Mouse (Mus musculus): ENCODE measurements around the gene Jam2. TPM values are rescaled to one million over a fixed set of nuclear protein-coding genes. Genes with fewer than 3 reads are reported as not detected.

Jam2 gene
- polyA plus RNA-seq, 1 experiment from 2014 or later: 18.4 TPM

GRCm38 (mm10) chr16:84831696-84832095 lies 57.8 kb downstream of the Jam2 start:
- Histone ChIP-seq H3K4me3 (no peak overlapping the region), H3K9me3 (no peaks in the 10 kb centered on the region), H3K27ac (replicated peaks) (no peak overlapping the region), H3K36me3 (peaks cover 48% of the 10 kb centered on the region), H3K4me2 (replicated peaks) (no peak overlapping the region), H3K27me3 (no peaks in the 10 kb centered on the region), H3K9ac (replicated peaks) (no peak overlapping the region), H3K4me1 (peaks cover 36% of the 10 kb centered on the region)
- 89% methylated on average over 5 of the region's 5 CpGs for WGBS
- ATAC-seq (replicated peaks): no peak

- Histone ChIP-seq H3K36me3 (peaks cover 38% of the 10 kb centered on the region), H3K27me3 (no peaks in the 10 kb centered on the region), H3K4me2 (replicated peaks) (0 out of 2 replicates have a peak overlapping the region, but pooled peaks have one; percentile 10), H3K9ac (replicated peaks) (no peak overlapping the region), H3K4me3 (no peak overlapping the region), H3K27ac (replicated peaks) (0 out of 2 replicates have a peak overlapping the region, but pooled peaks have one; percentile 4), H3K9me3 (no peaks in the 10 kb centered on the region), H3K4me1 (peaks cover 44% of the 10 kb centered on the region)
- ATAC-seq (replicated peaks): no peak
- 69% methylated on average over 5 of the region's 5 CpGs for WGBS
These were observed 58.8 kb downstream of the Jam2 start for GRCm38 (mm10) chr16:84832736-84833135.

GRCm38 (mm10) chr16:84834344-84834743 lies 60.4 kb downstream of the Jam2 start:
- H3K4me1 ChIP-seq: peaks cover 44% of the 10 kb centered on the region
- H3K9ac ChIP-seq (replicated peaks): peak overlapping the region; percentile 96
- peak overlapping the region; percentile 96 for H3K27ac ChIP-seq (replicated peaks)
- no peaks in the 10 kb centered on the region for H3K27me3 ChIP-seq
- H3K9me3 ChIP-seq: no peaks in the 10 kb centered on the region
- H3K4me3 ChIP-seq: peak overlapping the region; percentile 88
- peak overlapping the region; percentile 86 for H3K4me2 ChIP-seq (replicated peaks)
- no peak for ATAC-seq (replicated peaks)
- WGBS: under 1% methylated on average over 22 of the region's 22 CpGs
- peaks cover 25% of the 10 kb centered on the region for H3K36me3 ChIP-seq

GRCm38 (mm10) chr16:84834745-84835440 lies 61.0 kb downstream of the Jam2 start, which contains the start of gene Gabpa:
Gene Gabpa (plus strand): TSS chr16:84834925.
- peaks cover 44% of the 10 kb centered on the region for H3K4me1 ChIP-seq
- H3K4me3 ChIP-seq: peak within 1 kb of the TSS; percentile 88
- no peaks in the 10 kb centered on the region for H3K9me3 ChIP-seq
- ATAC-seq (replicated peaks): peak; percentile 97
- peaks cover 22% of the 10 kb centered on the region for H3K36me3 ChIP-seq
- peak within 1 kb of the TSS; percentile 96 for H3K27ac ChIP-seq (replicated peaks)
- peak within 1 kb of the TSS; percentile 96 for H3K9ac ChIP-seq (replicated peaks)
- no peaks in the 10 kb centered on the region for H3K27me3 ChIP-seq
- under 1% methylated on average over 52 of the region's 52 CpGs for WGBS
- H3K4me2 ChIP-seq (replicated peaks): peak within 1 kb of the TSS; percentile 86

GRCm38 (mm10) chr16:84835441-84835822 lies 61.5 kb downstream of the Jam2 start, which contains the start of gene Atp5j:
Gene Atp5j (minus strand): TSS chr16:84835625.
- Histone ChIP-seq H3K9ac (replicated peaks) (peak within 1 kb of the TSS; percentile 96), H3K27ac (replicated peaks) (peak within 1 kb of the TSS; percentile 96), H3K4me2 (replicated peaks) (peak within 1 kb of the TSS; percentile 86), H3K27me3 (no peaks in the 10 kb centered on the region), H3K9me3 (no peaks in the 10 kb centered on the region), H3K4me1 (peaks cover 44% of the 10 kb centered on the region), H3K4me3 (peak within 1 kb of the TSS; percentile 88), H3K36me3 (peaks cover 20% of the 10 kb centered on the region)
- under 1% methylated on average over 57 of the region's 57 CpGs for WGBS
- ATAC-seq (replicated peaks): peak; percentile 74

GRCm38 (mm10) chr16:84835823-84836743 lies 62.2 kb downstream of the Jam2 start:
- peak overlapping the region; percentile 96 for H3K27ac ChIP-seq (replicated peaks)
- 6% methylated on average over 29 of the region's 29 CpGs for WGBS
- H3K4me1 ChIP-seq: peaks cover 44% of the 10 kb centered on the region
- peaks cover 18% of the 10 kb centered on the region for H3K36me3 ChIP-seq
- H3K4me3 ChIP-seq: peak overlapping the region; percentile 88
- H3K9ac ChIP-seq (replicated peaks): peak overlapping the region; percentile 96
- no peaks in the 10 kb centered on the region for H3K27me3 ChIP-seq
- H3K4me2 ChIP-seq (replicated peaks): peak overlapping the region; percentile 86
- no peaks in the 10 kb centered on the region for H3K9me3 ChIP-seq
- peak; percentile 15 for ATAC-seq (replicated peaks)

GRCm38 (mm10) chr16:84838576-84838975 lies 64.7 kb downstream of the Jam2 start:
- 76% methylated on average over 2 of the region's 2 CpGs for WGBS

GRCm38 (mm10) chr16:84853492-84853891 lies 79.6 kb downstream of the Jam2 start:
- 96% methylated on average over 6 of the region's 6 CpGs for WGBS
- H3K4me1 ChIP-seq: no peaks in the 10 kb centered on the region

More at GRCm38 (mm10) chr16:84838576-84838975, 64.7 kb downstream of the Jam2 start:
- Histone ChIP-seq H3K4me2 (replicated peaks) (no peak overlapping the region), H3K36me3 (peaks cover 25% of the 10 kb centered on the region), H3K27ac (replicated peaks) (no peak overlapping the region), H3K4me1 (peaks cover 24% of the 10 kb centered on the region), H3K9ac (replicated peaks) (no peak overlapping the region), H3K27me3 (no peaks in the 10 kb centered on the region), H3K4me3 (no peak overlapping the region), H3K9me3 (no peaks in the 10 kb centered on the region)
- no peak for ATAC-seq (replicated peaks)

GRCm38 (mm10) chr16:84864656-84865055 lies 90.7 kb downstream of the Jam2 start:
- Histone ChIP-seq H3K36me3 (peaks cover 34% of the 10 kb centered on the region), H3K9ac (replicated peaks) (no peak overlapping the region), H3K27me3 (no peaks in the 10 kb centered on the region), H3K4me1 (no peaks in the 10 kb centered on the region), H3K27ac (replicated peaks) (no peak overlapping the region), H3K9me3 (no peaks in the 10 kb centered on the region), H3K4me3 (no peak overlapping the region), H3K4me2 (replicated peaks) (no peak overlapping the region)
- ATAC-seq (replicated peaks): no peak
- WGBS: 92% methylated on average over 8 of the region's 8 CpGs

More at GRCm38 (mm10) chr16:84853492-84853891, 79.6 kb downstream of the Jam2 start:
- no peak for ATAC-seq (replicated peaks)
- H3K27me3 ChIP-seq: no peaks in the 10 kb centered on the region
- H3K27ac ChIP-seq (replicated peaks): no peak overlapping the region
- H3K4me2 ChIP-seq (replicated peaks): no peak overlapping the region
- no peak overlapping the region for H3K9ac ChIP-seq (replicated peaks)
- no peak overlapping the region for H3K4me3 ChIP-seq
- H3K36me3 ChIP-seq: peaks cover 73% of the 10 kb centered on the region
- no peaks in the 10 kb centered on the region for H3K9me3 ChIP-seq

GRCm38 (mm10) chr16:84873805-84874204 lies 99.9 kb downstream of the Jam2 start:
- Histone ChIP-seq H3K4me1 (peaks cover 21% of the 10 kb centered on the region), H3K27me3 (no peaks in the 10 kb centered on the region), H3K36me3 (no peaks in the 10 kb centered on the region), H3K9me3 (no peaks in the 10 kb centered on the region), H3K4me3 (no peak overlapping the region), H3K9ac (replicated peaks) (no peak overlapping the region), H3K4me2 (replicated peaks) (no peak overlapping the region), H3K27ac (replicated peaks) (no peak overlapping the region)
- no peak for ATAC-seq (replicated peaks)
- WGBS: 83% methylated on average over 8 of the region's 8 CpGs

GRCm38 (mm10) chr16:84875012-84875717 lies 101.2 kb downstream of the Jam2 start:
- Histone ChIP-seq H3K4me3 (no peak overlapping the region), H3K36me3 (no peaks in the 10 kb centered on the region), H3K27ac (replicated peaks) (0 out of 2 replicates have a peak overlapping the region, but pooled peaks have one; percentile 2), H3K4me2 (replicated peaks) (no peak overlapping the region), H3K27me3 (no peaks in the 10 kb centered on the region), H3K4me1 (peaks cover 25% of the 10 kb centered on the region), H3K9me3 (no peaks in the 10 kb centered on the region), H3K9ac (replicated peaks) (no peak overlapping the region)
- WGBS: 77% methylated on average over 24 of the region's 24 CpGs
- ATAC-seq (replicated peaks): peak; percentile 28
